Mouse (Mus musculus): ENCODE results near the gene Dusp15.

- TF ChIP-seq CTCF (IDR thresholded peaks at IDR 0.05; ENCODE audit: insufficient read depth, low read depth, low read length) (0 out of 2 replicates have a peak, but pooled peaks have one; percentile 20), POLR2A (IDR thresholded peaks at IDR 0.05; ENCODE audit: insufficient read depth, low read depth, low read length) (no peak)
Measured at GRCm38 (mm10) chr2:152907114-152907943, 44.2 kb downstream of the Dusp15 start.
